30 mouse cellular contexts compared by ENCODE assay signal in genomic region chr13:46468251-46468650, GRCm38 (mm10). TPM values are rescaled to one million over a fixed set of nuclear protein-coding genes. Genes with fewer than 3 reads are reported as not detected.
"Had no signal": no experiment of that assay in that cellular context is flagged by ENCODE, and none has a peak within 500 bp of the region (broad histone marks: within the 10 kb centered on the region; RNA-seq: fewer than 3 reads in every experiment).

No protein-coding gene starts in this region.

- H3K27me3 ChIP-seq: embryonic facial prominence, embryonic 12.5 days; embryonic facial prominence, embryonic 13.5 days; embryonic facial prominence, embryonic 15.5 days; forebrain, embryonic 12.5 days; forebrain, embryonic 13.5 days; forebrain, embryonic 15.5 days had no signal

- H3K4me2 ChIP-seq: embryonic facial prominence, embryonic 12.5 days; embryonic facial prominence, embryonic 13.5 days; embryonic facial prominence, embryonic 15.5 days; forebrain, embryonic 12.5 days; forebrain, embryonic 13.5 days; forebrain, embryonic 15.5 days had no signal

- H3K4me1 ChIP-seq: embryonic facial prominence, embryonic 12.5 days; embryonic facial prominence, embryonic 13.5 days; embryonic facial prominence, embryonic 15.5 days; forebrain, embryonic 12.5 days; forebrain, embryonic 13.5 days; forebrain, embryonic 15.5 days had no signal

- DNase-seq: cerebellum, adult 18-20 months; cerebellum, adult 2 months; cerebellum, adult 8-10 months; cerebellum, adult 9-10 months; cerebellum, adult 9-11 months; cerebellum, postnatal 10 days; cerebellum, postnatal 14 days; cerebellum, postnatal 25 days; cerebellum, postnatal 36 days; embryo, embryonic 11 days; forebrain, postnatal 0 days; gastrocnemius, adult 2 months; gastrocnemius, postnatal 10 days; gastrocnemius, postnatal 14 days; gastrocnemius, postnatal 25 days; gastrocnemius, postnatal 36 days; heart, adult 18-20 months had no signal

- H3K27ac ChIP-seq: embryonic facial prominence, embryonic 10.5 days; embryonic facial prominence, embryonic 12.5 days; embryonic facial prominence, embryonic 13.5 days; embryonic facial prominence, embryonic 15.5 days; forebrain, embryonic 10.5 days; forebrain, embryonic 12.5 days; forebrain, embryonic 13.5 days; forebrain, embryonic 15.5 days; gastrocnemius, adult 2 months had no signal

- H3K9me3 ChIP-seq: embryonic facial prominence, embryonic 10.5 days; embryonic facial prominence, embryonic 12.5 days; embryonic facial prominence, embryonic 13.5 days; embryonic facial prominence, embryonic 15.5 days; forebrain, embryonic 10.5 days; forebrain, embryonic 12.5 days; forebrain, embryonic 13.5 days; forebrain, embryonic 15.5 days had no signal

- ATAC-seq: forebrain, embryonic 13.5 days; forebrain, embryonic 14.5 days; forebrain, embryonic 15.5 days; forebrain, embryonic 16.5 days; forebrain, postnatal 0 days had no signal

- H3K9ac ChIP-seq: embryonic facial prominence, embryonic 12.5 days; embryonic facial prominence, embryonic 13.5 days; embryonic facial prominence, embryonic 15.5 days; forebrain, embryonic 12.5 days; forebrain, embryonic 13.5 days; forebrain, embryonic 15.5 days; forebrain, postnatal 0 days had no signal

- H3K4me3 ChIP-seq: embryonic facial prominence, embryonic 10.5 days; embryonic facial prominence, embryonic 12.5 days; embryonic facial prominence, embryonic 13.5 days; embryonic facial prominence, embryonic 15.5 days; erythroblast, embryonic 14.5 days; forebrain, embryonic 10.5 days; forebrain, embryonic 12.5 days; forebrain, embryonic 13.5 days; forebrain, embryonic 15.5 days; gastrocnemius, adult 2 months had no signal

- H3K36me3 ChIP-seq: embryonic facial prominence, embryonic 10.5 days; embryonic facial prominence, embryonic 12.5 days; embryonic facial prominence, embryonic 13.5 days; embryonic facial prominence, embryonic 15.5 days; forebrain, embryonic 10.5 days; forebrain, embryonic 12.5 days; forebrain, embryonic 15.5 days had no signal

RNA-seq across cellular contexts. Expression of gene Cap2, which starts 33.4 kb away (rescaled TPM):
- total RNA-seq: granulocyte monocyte progenitor cell, adult 5-6 weeks had no signal
- polyA plus RNA-seq: erythroblast, embryonic 14.5 days had no signal

RNA-seq across cellular contexts. Expression of gene Rbm24, which starts 50.0 kb away (rescaled TPM):
- total RNA-seq: common myeloid progenitor, adult 5-6 weeks; granulocyte monocyte progenitor cell, adult 5-6 weeks had no signal
- polyA plus RNA-seq: erythroblast, embryonic 14.5 days had no signal
